16 mouse cellular contexts compared by ENCODE assay signal in the genomic region with DNA sequence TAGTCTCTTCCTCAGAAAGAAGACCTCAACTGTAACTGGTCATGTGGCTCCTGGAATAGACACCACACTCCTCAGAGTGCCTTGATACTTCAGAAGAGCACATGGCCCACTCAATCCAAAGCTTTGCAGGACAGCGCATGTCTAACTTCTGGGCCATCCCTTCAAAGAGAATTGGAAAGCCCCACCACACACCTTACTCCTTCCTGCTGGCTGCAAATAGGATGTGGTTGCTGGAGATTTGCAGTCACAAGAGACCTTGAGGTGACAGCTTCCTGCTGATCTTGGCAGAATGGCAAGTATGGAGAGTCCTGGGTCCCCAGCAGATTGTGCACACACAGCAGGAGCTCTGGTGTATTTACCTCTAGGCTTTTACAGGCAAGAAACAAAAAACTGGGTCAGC.
DNase-seq lines count a peak whose midpoint lies in the region; ATAC-seq and TF ChIP-seq lines count a peak whose summit lies in the region.
"Had no signal": no experiment of that assay in that cellular context is flagged by ENCODE, and none has a peak within 500 bp of the region (broad histone marks: within the 10 kb centered on the region; RNA-seq: fewer than 3 reads in every experiment).

No protein-coding gene starts in this region.

- TF ChIP-seq CTCF in kidney, postnatal 0 days (IDR thresholded peaks at IDR 0.05; ENCODE audit: low read depth), result no peak
- no peak for TF ChIP-seq CTCF in CH12.LX (conservative IDR thresholded peaks at IDR 0.05 in 1 of 2, IDR thresholded peaks at IDR 0.05 in 1 of 2; ENCODE audit: low read depth in 2 of 2, low read length in 2 of 2)
- no peak for TF ChIP-seq CTCF in layer of hippocampus, adult 2 months (conservative IDR thresholded peaks at IDR 0.05)

- no peak for ATAC-seq in kidney, postnatal 0 days (replicated peaks; ENCODE audit: low FRiP score, low read depth)
- ATAC-seq in kidney, embryonic 16.5 days (ENCODE audit: low FRiP score, low TSS enrichment), result no peak
- ATAC-seq: forebrain, embryonic 13.5 days; liver, embryonic 12.5 days; midbrain, embryonic 13.5 days had no signal

- in situ Hi-C loops in CH12.LX (cut with MboI; ENCODE audit: low pct_ligation_motif_present, low pct_unique_long_range_greater_than_20kb, low sequenced_read_pairs), result no loop called here

- H3K36me3 ChIP-seq in kidney, postnatal 0 days (ENCODE audit: insufficient read depth, low read length), result no peaks in the 10 kb centered on the region
- no peaks in the 10 kb centered on the region for H3K36me3 ChIP-seq in kidney, embryonic 16.5 days (ENCODE audit: insufficient read depth, low read length)
- H3K36me3 ChIP-seq in CH12.LX (replicated peaks in 1 of 2; ENCODE audit: control insufficient read depth in 1 of 2, insufficient read depth in 1 of 2, low read length in 1 of 2), result no peaks in the 10 kb centered on the region
- H3K36me3 ChIP-seq in midbrain, embryonic 10.5 days, result no peaks in the 10 kb centered on the region
- H3K36me3 ChIP-seq: embryonic facial prominence, embryonic 15.5 days; heart, embryonic 13.5 days; hindbrain, embryonic 12.5 days; liver, embryonic 12.5 days; midbrain, embryonic 13.5 days; neural tube, embryonic 13.5 days had no signal

- H3K79me2 ChIP-seq in CH12.LX (replicated peaks; ENCODE audit: control insufficient read depth, extremely low read depth, insufficient read depth, poor library complexity, severe bottlenecking), result no peaks in the 10 kb centered on the region

- no peak overlapping the region for H3K27ac ChIP-seq in kidney, postnatal 0 days
- H3K27ac ChIP-seq in kidney, embryonic 16.5 days (ENCODE audit: low read length), result no peak overlapping the region
- H3K27ac ChIP-seq in CH12.LX (ENCODE audit: insufficient read depth, low read depth), result 0 out of 2 replicates have a peak overlapping the region, but pooled peaks have one; percentile 31
- no peak overlapping the region for H3K27ac ChIP-seq in layer of hippocampus, adult 2 months
- no peak overlapping the region for H3K27ac ChIP-seq in midbrain, embryonic 10.5 days (replicated peaks)
- H3K27ac ChIP-seq: embryonic facial prominence, embryonic 15.5 days; forebrain, embryonic 13.5 days; heart, embryonic 13.5 days; hindbrain, embryonic 12.5 days; liver, embryonic 12.5 days; midbrain, embryonic 13.5 days; neural tube, embryonic 13.5 days had no signal

- no peaks in the 10 kb centered on the region for H3K9me3 ChIP-seq in kidney, postnatal 0 days (replicated peaks; ENCODE audit: low read length)
- no peaks in the 10 kb centered on the region for H3K9me3 ChIP-seq in kidney, embryonic 16.5 days (ENCODE audit: low read length)
- H3K9me3 ChIP-seq in CH12.LX (replicated peaks; ENCODE audit: low read length), result no peaks in the 10 kb centered on the region
- H3K9me3 ChIP-seq in midbrain, embryonic 10.5 days (replicated peaks), result no peaks in the 10 kb centered on the region
- H3K9me3 ChIP-seq: embryonic facial prominence, embryonic 15.5 days; forebrain, embryonic 13.5 days; heart, embryonic 13.5 days; hindbrain, embryonic 12.5 days; liver, embryonic 12.5 days; midbrain, embryonic 13.5 days; neural tube, embryonic 13.5 days had no signal

- H3K27me3 ChIP-seq in kidney, postnatal 0 days (ENCODE audit: insufficient read depth, low read length), result no peaks in the 10 kb centered on the region
- no peaks in the 10 kb centered on the region for H3K27me3 ChIP-seq in kidney, embryonic 16.5 days (ENCODE audit: insufficient read depth, low read length)
- no peaks in the 10 kb centered on the region for H3K27me3 ChIP-seq in CH12.LX (replicated peaks)
- no peaks in the 10 kb centered on the region for H3K27me3 ChIP-seq in midbrain, embryonic 10.5 days (ENCODE audit: low read depth, poor library complexity, severe bottlenecking)
- H3K27me3 ChIP-seq: embryonic facial prominence, embryonic 15.5 days; forebrain, embryonic 13.5 days; heart, embryonic 13.5 days; hindbrain, embryonic 12.5 days; midbrain, embryonic 13.5 days; neural tube, embryonic 13.5 days had no signal

- no peak; the same call in 1 of the 2 replicates for TF ChIP-seq RAD21 in CH12.LX (IDR thresholded peaks at IDR 0.05; ENCODE audit: low read depth, low read length)

- H3K4me2 ChIP-seq in kidney, postnatal 0 days (ENCODE audit: low read length), result no peak overlapping the region
- no peak overlapping the region for H3K4me2 ChIP-seq in kidney, embryonic 16.5 days (replicated peaks; ENCODE audit: low read depth, low read length)
- H3K4me2 ChIP-seq in CH12.LX (ENCODE audit: insufficient read depth, low read depth, poor library complexity, severe bottlenecking), result no peak overlapping the region
- H3K4me2 ChIP-seq: embryonic facial prominence, embryonic 15.5 days; forebrain, embryonic 13.5 days; heart, embryonic 13.5 days; hindbrain, embryonic 12.5 days; liver, embryonic 12.5 days; midbrain, embryonic 13.5 days; neural tube, embryonic 13.5 days had no signal

- no peak for TF ChIP-seq EP300 in CH12.LX (IDR thresholded peaks at IDR 0.05; ENCODE audit: low read length)

- no peak overlapping the region for H3K4me3 ChIP-seq in kidney, postnatal 0 days (replicated peaks; ENCODE audit: low read depth, low read length)
- H3K4me3 ChIP-seq in kidney, embryonic 16.5 days (ENCODE audit: low read length), result no peak overlapping the region
- no peak overlapping the region for H3K4me3 ChIP-seq in CH12.LX (replicated peaks in 1 of 3; ENCODE audit: low read depth in 2 of 3, low read length in 2 of 3, poor library complexity in 1 of 3)
- H3K4me3 ChIP-seq in layer of hippocampus, adult 2 months, result no peak overlapping the region
- H3K4me3 ChIP-seq in midbrain, embryonic 10.5 days, result no peak overlapping the region
- H3K4me3 ChIP-seq: embryonic facial prominence, embryonic 15.5 days; forebrain, embryonic 13.5 days; heart, embryonic 13.5 days; hindbrain, embryonic 12.5 days; liver, embryonic 12.5 days; midbrain, embryonic 13.5 days; neural tube, embryonic 13.5 days had no signal

- DNase-seq in kidney, postnatal 0 days (ENCODE audit: low spot score), result peak; percentile 59
- DNase-seq in CH12.LX (ENCODE audit: extremely low read depth), result peak; percentile 51
- DNase-seq in adrenal gland, postnatal 36 days, result peak; percentile 54 to 58
- DNase-seq in thymus, postnatal 14 days, result peak; percentile 22
- DNase-seq in layer of hippocampus, adult 2 months (ENCODE audit: low spot score in 2 of 2), result no peak
- DNase-seq in midbrain, embryonic 10.5 days (ENCODE audit: low spot score), result no peak
- DNase-seq: lung, postnatal 14 days; spleen, adult 18-20 months had no signal

- TF ChIP-seq POLR2A in CH12.LX (IDR thresholded peaks at IDR 0.05; ENCODE audit: low read depth, low read length), result no peak

- H3K4me1 ChIP-seq in kidney, postnatal 0 days (replicated peaks; ENCODE audit: insufficient read depth, low read length), result no peaks in the 10 kb centered on the region; the same call in 1 of the 2 replicates
- H3K4me1 ChIP-seq in kidney, embryonic 16.5 days (ENCODE audit: insufficient read depth, low read length), result no peaks in the 10 kb centered on the region
- peaks cover 19 to 71% of the 10 kb centered on the region in 2 experiments for H3K4me1 ChIP-seq in CH12.LX (ENCODE audit: control insufficient read depth in 1 of 2, insufficient read depth in 2 of 2)
- no peaks in the 10 kb centered on the region for H3K4me1 ChIP-seq in midbrain, embryonic 10.5 days
- H3K4me1 ChIP-seq: embryonic facial prominence, embryonic 15.5 days; forebrain, embryonic 13.5 days; hindbrain, embryonic 12.5 days; midbrain, embryonic 13.5 days; neural tube, embryonic 13.5 days had no signal

- 72% methylated on average over 1 of the region's 1 CpGs for WGBS in kidney, postnatal 0 days
- WGBS in kidney, embryonic 16.5 days, result 77% methylated on average over 1 of the region's 1 CpGs
- 100% methylated on average over 1 of the region's 1 CpGs for WGBS in midbrain, embryonic 10.5 days

- H3K9ac ChIP-seq in kidney, postnatal 0 days (ENCODE audit: low read depth, low read length), result no peak overlapping the region
- H3K9ac ChIP-seq in kidney, embryonic 16.5 days (replicated peaks; ENCODE audit: low read length), result no peak overlapping the region
- no peak overlapping the region for H3K9ac ChIP-seq in CH12.LX (ENCODE audit: insufficient read depth, low read depth)
- H3K9ac ChIP-seq: embryonic facial prominence, embryonic 15.5 days; forebrain, embryonic 13.5 days; heart, embryonic 13.5 days; hindbrain, embryonic 12.5 days; liver, embryonic 12.5 days; midbrain, embryonic 13.5 days; neural tube, embryonic 13.5 days had no signal

- dilution Hi-C loops in CH12.LX (cut with MboI; ENCODE audit: extremely low pct_ligation_motif_present, extremely low pct_unique_long_range_greater_than_20kb, low sequenced_read_pairs), result no loop called here

TF ChIP-seq in CH12.LX, 34 proteins besides CTCF, POLR2A, EP300 and RAD21:
- TF ChIP-seq ETS1 (conservative IDR thresholded peaks at IDR 0.05; ENCODE audit: low read depth, low read length) (peak; percentile 43), MAX (IDR thresholded peaks at IDR 0.05; ENCODE audit: low read length) (peak; percentile 73; the same call in 1 of the 2 replicates), MYC (IDR thresholded peaks at IDR 0.05; ENCODE audit: low read depth, low read length) (peak; percentile 14; the same call in 1 of the 2 replicates), GABPA (IDR thresholded peaks at IDR 0.05; ENCODE audit: insufficient replicate concordance, low read depth, low read length) (no peak)

Comparison
In these comparisons a context has a peak if more than half of its experiments do, and no peak if none do; other contexts are left out.
1. DNase-seq: peak in kidney, postnatal 0 days (single experiment), CH12.LX (single experiment), adrenal gland, postnatal 36 days (2 of 2) and thymus, postnatal 14 days (single experiment); none in layer of hippocampus, adult 2 months (0 of 2) and midbrain, embryonic 10.5 days (single experiment).